Mouse (Mus musculus): ENCODE data around the gene Sva.

Gene Sva

GRCm38 (mm10) chr6:42038094-42038493 is at the start of gene Sva:
TSS of gene Sva (plus strand) at chr6:42038394.
- no peak for DNase-seq (ENCODE audit: low read depth)

Data from c-Kit-positive CD71-positive TER-119-negative erythroid progenitor cells, embryonic 14.5 days (primary cell).